Mouse (Mus musculus): ENCODE measurements around the gene Ppme1. TPM values are rescaled to one million over a fixed set of nuclear protein-coding genes. Genes with fewer than 3 reads are reported as not detected.

The Ppme1 gene
- polyA plus RNA-seq (2016; fragmentation: Nextera tagmentation; extraction: Ambion mirVana), result 52.5 and 55.6 TPM in 2 replicates

DNA sequence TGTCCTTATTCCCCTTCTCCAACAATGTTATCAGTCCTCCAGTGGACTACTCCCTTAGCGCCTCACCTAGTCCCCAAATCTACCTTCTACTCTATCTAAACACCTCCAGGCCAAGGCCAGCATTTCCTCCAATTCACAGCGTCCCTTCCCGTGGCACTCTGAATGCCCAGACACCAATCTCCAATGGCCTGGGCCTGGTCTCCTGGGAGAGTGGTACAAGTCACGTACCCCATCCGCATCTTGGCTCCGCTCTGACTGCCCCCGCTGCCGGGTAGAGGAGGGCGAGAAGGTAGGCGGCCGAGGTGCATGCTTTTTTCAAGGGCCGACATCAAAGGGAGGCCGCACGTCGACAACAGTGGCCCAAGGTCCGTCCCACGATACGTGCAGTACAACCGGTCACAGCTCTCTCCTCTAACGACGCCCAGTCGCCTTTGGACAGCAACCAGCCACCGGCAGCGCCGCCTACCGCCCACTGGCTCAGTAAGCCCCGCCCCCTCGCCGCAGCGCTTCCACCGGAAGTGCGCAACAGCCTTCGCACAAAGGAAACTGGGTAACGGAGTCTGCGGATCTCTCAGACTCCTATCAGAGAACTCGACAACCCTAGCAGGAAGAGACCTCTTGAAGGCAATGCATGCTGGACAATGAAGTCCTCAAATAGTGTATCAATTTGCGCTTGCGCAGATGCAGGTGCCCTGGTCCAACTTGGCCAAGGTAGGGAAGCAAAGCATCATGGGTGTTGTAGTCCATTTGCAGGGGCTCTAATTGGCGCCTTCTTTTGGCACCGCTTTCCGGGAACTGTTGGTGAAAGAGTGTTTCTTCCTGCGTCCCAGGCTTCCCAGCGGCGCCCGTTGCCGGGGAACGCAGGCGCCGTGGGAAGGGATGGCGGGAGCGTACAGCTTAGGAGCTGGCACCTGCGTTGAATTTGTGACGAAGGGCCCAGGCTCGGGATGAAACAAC lies at the start of gene Ppme1, which contains the start of gene C2cd3:
TSS of gene Ppme1 (minus strand) at position 813 of the 957 bp plus-strand sequence.
TSS of gene C2cd3 (plus strand) at position 739 of the 957 bp plus-strand sequence.
- H3K4me1 ChIP-seq (replicated peaks), result peaks cover 11% of the 10 kb centered on the region
- H3K9me3 ChIP-seq (replicated peaks), result no peaks in the 10 kb centered on the region
- no peaks in the 10 kb centered on the region for H3K27me3 ChIP-seq (replicated peaks)
- WGBS, result under 1% methylated on average over 54 of the region's 54 CpGs
- ATAC-seq (ENCODE audit: insufficient number of reproducible peaks, low FRiP score), result peak; percentile 97
- peak within 1 kb of the TSS; percentile 80 for H3K4me3 ChIP-seq
- H3K9ac ChIP-seq, result peak within 1 kb of the TSS; percentile 85
- peak within 1 kb of the TSS; percentile 79 for H3K4me2 ChIP-seq
- peaks cover 13% of the 10 kb centered on the region for H3K36me3 ChIP-seq
- peak within 1 kb of the TSS; percentile 90 for H3K27ac ChIP-seq (ENCODE audit: poor library complexity, severe bottlenecking)

DNA sequence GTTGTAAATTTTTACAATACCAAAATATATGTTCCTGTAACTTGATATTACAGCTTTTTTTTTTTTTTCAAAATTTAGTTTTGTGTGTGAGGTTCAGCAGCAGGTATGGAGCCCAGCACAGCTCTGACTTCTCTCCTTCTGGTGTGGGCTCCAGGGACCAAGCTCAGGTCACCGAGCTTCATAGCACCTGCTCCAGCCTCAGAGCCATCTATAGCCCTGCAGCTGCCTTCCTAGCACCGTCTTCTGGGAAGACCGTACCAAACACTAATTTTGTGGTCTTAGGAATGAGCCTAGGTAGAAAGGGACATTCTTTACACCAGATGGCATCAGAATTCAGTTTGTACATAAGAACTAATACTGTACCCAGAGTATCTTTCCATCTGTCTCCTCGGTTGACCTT lies 36.6 kb upstream of the Ppme1 start:
- Histone ChIP-seq H3K27ac (ENCODE audit: poor library complexity, severe bottlenecking) (no peak overlapping the region), H3K9me3 (replicated peaks) (no peaks in the 10 kb centered on the region), H3K4me2 (no peak overlapping the region), H3K4me1 (replicated peaks) (no peaks in the 10 kb centered on the region), H3K27me3 (replicated peaks) (no peaks in the 10 kb centered on the region), H3K4me3 (no peak overlapping the region), H3K36me3 (peaks cover 73% of the 10 kb centered on the region), H3K9ac (no peak overlapping the region)
- ATAC-seq (ENCODE audit: insufficient number of reproducible peaks, low FRiP score), result no peak
- 90% methylated on average over 4 of the region's 4 CpGs for WGBS

DNA sequence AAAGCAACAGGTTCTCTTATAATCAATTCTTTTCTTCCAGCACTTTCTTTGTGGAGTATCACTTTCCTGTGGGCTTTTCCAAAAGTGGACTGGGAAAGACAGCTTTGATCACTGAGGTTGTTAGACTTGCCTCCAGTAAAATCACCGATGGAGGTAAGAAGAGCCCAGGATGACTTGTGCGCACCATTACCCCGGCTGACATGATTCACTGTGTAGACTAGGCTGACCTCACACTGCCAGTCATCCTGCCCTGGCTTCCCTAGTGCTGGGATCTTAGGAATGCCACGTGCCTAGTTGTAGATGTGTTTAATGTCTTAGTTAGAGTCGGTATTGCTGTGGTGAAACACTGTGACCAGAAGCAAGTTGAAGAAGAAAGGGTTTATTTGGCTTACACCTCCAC lies 35.6 kb upstream of the Ppme1 start:
- Histone ChIP-seq H3K4me3 (no peak overlapping the region), H3K36me3 (peaks cover 73% of the 10 kb centered on the region), H3K4me1 (replicated peaks) (no peaks in the 10 kb centered on the region), H3K9ac (no peak overlapping the region), H3K27me3 (replicated peaks) (no peaks in the 10 kb centered on the region), H3K4me2 (no peak overlapping the region), H3K9me3 (replicated peaks) (no peaks in the 10 kb centered on the region), H3K27ac (ENCODE audit: poor library complexity, severe bottlenecking) (no peak overlapping the region)
- no peak for ATAC-seq (ENCODE audit: insufficient number of reproducible peaks, low FRiP score)
- 88% methylated on average over 5 of the region's 5 CpGs for WGBS

DNA sequence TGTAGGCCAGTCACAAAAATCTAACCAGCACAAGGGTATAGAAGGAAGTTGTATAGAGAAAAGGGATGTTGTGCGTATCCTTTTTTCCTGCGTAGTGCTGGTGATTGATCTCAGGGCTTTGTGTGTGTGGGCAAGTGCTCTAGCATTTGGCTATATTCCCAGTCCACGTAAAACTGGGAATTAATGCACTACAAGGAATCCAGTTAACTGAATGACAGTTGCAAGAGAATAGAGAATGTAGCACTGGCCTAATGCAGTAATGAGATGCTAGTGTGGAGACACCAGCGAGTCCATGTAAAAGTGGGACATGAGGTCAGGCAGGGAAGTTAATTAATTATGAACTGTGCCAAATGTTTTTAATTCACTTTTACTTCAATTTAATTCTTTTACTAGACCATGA lies 30.6 kb upstream of the Ppme1 start:
- no peak overlapping the region for H3K9ac ChIP-seq
- peaks cover 9% of the 10 kb centered on the region; the same call in 1 of the 2 replicates for H3K4me1 ChIP-seq (replicated peaks)
- H3K36me3 ChIP-seq, result peaks cover 62% of the 10 kb centered on the region
- ATAC-seq (ENCODE audit: insufficient number of reproducible peaks, low FRiP score), result no peak
- no peak overlapping the region for H3K4me2 ChIP-seq
- H3K4me3 ChIP-seq, result no peak overlapping the region
- 92% methylated on average over 4 of the region's 4 CpGs for WGBS
- no peaks in the 10 kb centered on the region for H3K9me3 ChIP-seq (replicated peaks)
- H3K27ac ChIP-seq (ENCODE audit: poor library complexity, severe bottlenecking), result no peak overlapping the region
- no peaks in the 10 kb centered on the region for H3K27me3 ChIP-seq (replicated peaks)

DNA sequence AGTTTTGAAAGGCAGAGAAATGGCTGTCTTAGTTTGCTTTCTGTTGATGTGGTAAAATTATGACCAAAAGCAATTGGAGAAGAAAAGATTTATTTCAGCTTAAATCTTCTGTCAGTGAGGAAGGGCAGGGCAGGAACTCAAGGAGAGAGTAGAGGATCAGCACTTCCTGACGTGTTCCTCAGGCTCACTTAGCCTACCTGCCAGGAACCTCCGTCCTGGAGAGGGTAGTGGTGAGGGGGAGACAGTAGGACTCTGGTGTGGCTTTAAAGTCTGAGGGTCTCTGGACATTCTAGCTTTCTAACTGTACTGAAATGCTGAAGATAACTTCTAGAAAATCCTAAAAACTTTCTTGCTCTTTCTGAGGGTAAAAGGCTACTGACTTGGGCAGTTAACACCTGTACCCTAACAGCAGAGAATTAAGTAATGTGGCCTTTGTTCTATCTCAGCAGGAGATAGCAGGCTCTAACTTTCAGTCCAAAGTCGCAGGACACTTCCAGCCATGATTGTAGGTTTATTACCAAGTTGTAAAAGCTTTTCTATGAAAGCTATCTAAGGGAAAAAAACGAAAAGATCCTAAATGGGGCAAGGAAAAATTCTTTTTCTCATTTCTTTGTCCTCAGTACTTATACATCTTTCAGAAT lies 28.9 kb upstream of the Ppme1 start:
- H3K4me3 ChIP-seq, result no peak overlapping the region
- 70% methylated on average over 4 of the region's 4 CpGs for WGBS
- peaks cover 63% of the 10 kb centered on the region for H3K36me3 ChIP-seq

DNA sequence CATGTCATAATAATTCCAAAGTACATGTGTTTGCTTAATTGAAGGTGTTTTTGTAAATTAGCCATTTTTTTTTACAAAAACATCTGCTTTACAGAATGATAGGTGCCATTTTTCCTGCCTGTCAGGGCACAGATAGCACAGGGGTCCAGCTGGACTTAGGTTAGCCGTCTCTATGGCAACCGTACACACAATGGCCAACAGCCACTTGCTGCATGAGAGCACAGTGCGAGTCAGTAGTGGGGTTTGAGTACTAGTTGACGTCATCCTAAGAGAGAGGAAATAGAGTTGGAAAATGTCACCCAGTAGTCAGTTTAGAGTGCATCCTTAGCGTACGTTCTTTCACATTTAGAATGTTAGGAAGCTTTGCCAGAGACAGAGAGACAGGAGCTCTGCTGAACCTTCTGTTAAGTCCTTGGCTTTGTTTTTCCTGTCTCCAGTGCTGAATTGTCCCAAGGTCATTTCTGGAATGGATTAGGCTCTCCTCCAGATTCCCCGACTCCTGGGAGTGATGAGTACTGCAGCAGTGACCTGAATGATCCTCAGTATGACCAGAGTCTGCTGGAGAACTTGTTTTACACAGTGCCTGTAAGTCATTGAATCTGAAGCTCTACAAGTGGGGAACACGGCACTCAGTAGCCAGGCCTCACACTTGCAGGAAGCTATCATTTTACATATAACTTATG lies 27.3 kb upstream of the Ppme1 start:
- no peak for ATAC-seq (ENCODE audit: insufficient number of reproducible peaks, low FRiP score)
- no peak overlapping the region; the same call in 1 of the 2 replicates for H3K4me2 ChIP-seq
- peak overlapping the region; percentile 40 for H3K27ac ChIP-seq (ENCODE audit: poor library complexity, severe bottlenecking)
- 52% methylated on average over 8 of the region's 8 CpGs for WGBS
- H3K9ac ChIP-seq, result no peak overlapping the region
- H3K36me3 ChIP-seq, result peaks cover 64% of the 10 kb centered on the region
- no peaks in the 10 kb centered on the region for H3K27me3 ChIP-seq (replicated peaks)
- H3K4me1 ChIP-seq (replicated peaks), result peaks cover 9% of the 10 kb centered on the region; the same call in 1 of the 2 replicates
- no peaks in the 10 kb centered on the region for H3K9me3 ChIP-seq (replicated peaks)
- no peak overlapping the region for H3K4me3 ChIP-seq

More for the DNA sequence above, 28.9 kb upstream of the Ppme1 start:
- no peak for ATAC-seq (ENCODE audit: insufficient number of reproducible peaks, low FRiP score)
- peaks cover 9% of the 10 kb centered on the region; the same call in 1 of the 2 replicates for H3K4me1 ChIP-seq (replicated peaks)
- H3K27ac ChIP-seq (ENCODE audit: poor library complexity, severe bottlenecking), result no peak overlapping the region
- no peaks in the 10 kb centered on the region for H3K9me3 ChIP-seq (replicated peaks)
- no peak overlapping the region for H3K4me2 ChIP-seq
- H3K9ac ChIP-seq, result no peak overlapping the region
- no peaks in the 10 kb centered on the region for H3K27me3 ChIP-seq (replicated peaks)

DNA sequence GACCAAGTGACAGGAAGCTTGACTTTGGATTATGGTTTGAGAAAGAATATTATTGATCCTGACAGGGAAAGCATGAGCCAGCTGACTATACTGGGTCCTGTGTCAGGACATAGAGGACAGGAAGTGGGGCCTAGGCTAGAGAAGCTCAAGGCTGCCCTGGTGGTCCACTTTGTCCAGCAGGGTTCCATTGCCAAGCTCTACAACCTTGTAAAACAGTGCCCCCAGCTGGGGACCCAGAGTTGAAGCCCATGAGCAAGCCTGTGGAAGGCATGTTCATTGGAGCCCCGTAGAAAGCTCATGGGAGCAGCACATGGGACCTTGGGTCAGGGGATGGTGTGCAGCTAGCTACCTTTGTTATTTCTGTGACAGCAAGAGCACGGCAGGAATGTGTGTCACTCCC lies 20.2 kb upstream of the Ppme1 start:
- WGBS, result 79% methylated on average over 2 of the region's 2 CpGs
- Histone ChIP-seq H3K36me3 (peaks cover 62% of the 10 kb centered on the region), H3K4me2 (no peak overlapping the region), H3K9me3 (replicated peaks) (no peaks in the 10 kb centered on the region), H3K4me3 (no peak overlapping the region), H3K9ac (no peak overlapping the region), H3K4me1 (replicated peaks) (no peaks in the 10 kb centered on the region), H3K27ac (ENCODE audit: poor library complexity, severe bottlenecking) (no peak overlapping the region), H3K27me3 (replicated peaks) (no peaks in the 10 kb centered on the region)
- ATAC-seq (ENCODE audit: insufficient number of reproducible peaks, low FRiP score), result no peak

DNA sequence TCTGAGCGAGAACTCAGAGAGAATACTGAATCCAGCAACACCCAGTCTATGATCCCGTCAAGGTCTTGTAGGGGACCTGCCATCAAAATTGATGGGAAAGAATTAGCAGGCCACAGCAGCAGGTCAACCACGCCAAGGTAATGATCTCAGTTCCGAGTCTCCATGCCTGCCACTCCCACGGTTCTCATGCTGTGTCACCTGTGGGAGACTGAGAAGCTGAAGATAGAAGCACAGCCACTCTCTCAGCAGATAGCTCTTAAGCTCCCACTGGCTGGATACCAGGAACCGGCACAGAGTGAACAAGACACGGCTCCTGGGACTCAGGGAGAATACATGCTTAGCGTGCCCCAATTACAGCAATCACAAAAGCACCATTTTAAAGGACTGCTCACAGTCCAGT lies 18.1 kb upstream of the Ppme1 start:
- Histone ChIP-seq H3K4me3 (no peak overlapping the region), H3K4me2 (no peak overlapping the region), H3K27me3 (replicated peaks) (no peaks in the 10 kb centered on the region), H3K27ac (ENCODE audit: poor library complexity, severe bottlenecking) (no peak overlapping the region), H3K36me3 (peaks cover 44% of the 10 kb centered on the region), H3K9ac (no peak overlapping the region), H3K9me3 (replicated peaks) (no peaks in the 10 kb centered on the region), H3K4me1 (replicated peaks) (0 out of 2 replicates have a peak, but pooled peaks cover 3% of the 10 kb centered on the region)
- WGBS, result 87% methylated on average over 8 of the region's 8 CpGs
- ATAC-seq (ENCODE audit: insufficient number of reproducible peaks, low FRiP score), result no peak

DNA sequence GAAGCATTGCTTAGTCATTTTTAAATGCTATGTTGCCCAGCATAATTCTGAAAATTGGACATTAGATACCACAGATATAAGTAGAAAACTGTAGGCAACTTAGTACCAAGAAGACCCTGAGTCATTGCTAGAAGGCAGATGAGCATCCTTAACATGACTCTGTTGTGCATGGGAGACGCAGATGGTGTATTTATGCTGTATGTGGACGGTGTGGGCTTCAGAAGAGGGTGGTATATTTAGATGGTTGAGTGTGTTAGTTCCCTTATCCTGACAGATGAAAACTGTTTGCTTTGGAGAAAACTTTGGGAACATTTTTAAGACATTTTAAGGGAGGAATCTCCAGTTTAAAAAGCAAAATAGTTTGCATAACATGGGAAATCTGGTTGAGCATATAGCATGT lies 16.1 kb upstream of the Ppme1 start:
- H3K9ac ChIP-seq, result no peak overlapping the region
- 0 out of 2 replicates have a peak, but pooled peaks cover 3% of the 10 kb centered on the region for H3K4me1 ChIP-seq (replicated peaks)
- H3K4me3 ChIP-seq, result no peak overlapping the region
- no peak overlapping the region for H3K4me2 ChIP-seq
- no peaks in the 10 kb centered on the region for H3K27me3 ChIP-seq (replicated peaks)
- no peaks in the 10 kb centered on the region for H3K9me3 ChIP-seq (replicated peaks)
- H3K36me3 ChIP-seq, result peaks cover 43% of the 10 kb centered on the region
- 93% methylated on average over 2 of the region's 2 CpGs for WGBS
- H3K27ac ChIP-seq (ENCODE audit: poor library complexity, severe bottlenecking), result no peak overlapping the region
- no peak for ATAC-seq (ENCODE audit: insufficient number of reproducible peaks, low FRiP score)

DNA sequence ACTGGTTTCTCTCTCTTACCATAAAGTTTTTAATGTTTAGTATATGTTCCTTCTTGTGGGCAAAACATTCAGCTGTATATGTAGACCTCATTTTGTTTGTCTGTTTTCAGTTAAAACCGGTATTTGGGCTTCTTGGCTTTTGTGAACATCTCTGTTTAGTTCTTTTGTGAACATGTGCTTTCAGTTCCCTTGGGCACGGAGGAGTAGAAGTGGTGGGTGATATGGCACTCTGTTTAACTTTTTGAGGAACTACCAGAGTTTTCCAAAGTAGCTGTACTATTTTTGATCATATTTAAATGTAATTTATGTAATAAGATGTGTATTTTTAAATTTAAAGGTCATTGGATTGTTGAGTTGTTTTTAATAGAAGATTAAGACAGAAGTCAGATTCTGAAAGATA lies 11.1 kb upstream of the Ppme1 start:
- Histone ChIP-seq H3K27me3 (replicated peaks) (no peaks in the 10 kb centered on the region), H3K36me3 (peaks cover 38% of the 10 kb centered on the region), H3K4me2 (no peak overlapping the region), H3K27ac (ENCODE audit: poor library complexity, severe bottlenecking) (no peak overlapping the region), H3K9ac (no peak overlapping the region), H3K4me1 (replicated peaks) (0 out of 2 replicates have a peak, but pooled peaks cover 3% of the 10 kb centered on the region), H3K9me3 (replicated peaks) (no peaks in the 10 kb centered on the region), H3K4me3 (no peak overlapping the region)
- no peak for ATAC-seq (ENCODE audit: insufficient number of reproducible peaks, low FRiP score)
- 89% methylated on average over 2 of the region's 2 CpGs for WGBS

DNA sequence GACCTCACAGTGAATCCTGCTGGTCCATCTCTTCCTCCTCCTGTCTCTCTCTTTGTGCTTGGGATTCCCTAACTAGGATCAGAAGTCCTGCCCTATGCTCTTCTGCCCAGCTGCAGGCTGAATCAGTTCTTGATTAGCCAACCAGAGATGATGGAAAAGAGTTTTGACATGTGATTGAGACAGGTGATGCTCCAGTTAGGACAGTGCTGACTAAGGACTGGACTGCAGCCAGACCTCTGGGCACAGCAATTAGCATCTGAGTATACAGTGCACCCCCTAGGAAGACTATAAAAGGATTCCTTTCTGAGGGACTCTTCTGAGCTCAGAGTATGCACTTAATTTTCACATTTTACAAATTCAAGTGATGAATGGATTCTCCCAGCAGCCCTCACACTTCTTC lies 9.1 kb upstream of the Ppme1 start:
- ATAC-seq (ENCODE audit: insufficient number of reproducible peaks, low FRiP score), result no peak

More for the DNA sequence above, 9.1 kb upstream of the Ppme1 start:
- H3K4me1 ChIP-seq (replicated peaks), result 0 out of 2 replicates have a peak, but pooled peaks cover under 1% of the 10 kb centered on the region
- no peaks in the 10 kb centered on the region for H3K27me3 ChIP-seq (replicated peaks)
- H3K27ac ChIP-seq (ENCODE audit: poor library complexity, severe bottlenecking), result no peak overlapping the region
- no peak overlapping the region for H3K4me3 ChIP-seq
- H3K4me2 ChIP-seq, result no peak overlapping the region
- H3K9me3 ChIP-seq (replicated peaks), result no peaks in the 10 kb centered on the region
- H3K36me3 ChIP-seq, result peaks cover 45% of the 10 kb centered on the region
- H3K9ac ChIP-seq, result no peak overlapping the region

All from heart, embryonic 12.5 days (tissue).